In genomic region chr19:50441099-50441498, GRCm38 (mm10) we compare ENCODE assay signal across 15 mouse cellular contexts.
DNase-seq lines count a peak whose midpoint lies in the region; ATAC-seq and TF ChIP-seq lines count a peak whose summit lies in the region.
"Had no signal": no experiment of that assay in that cellular context is flagged by ENCODE, and none has a peak within 500 bp of the region (broad histone marks: within the 10 kb centered on the region; RNA-seq: fewer than 3 reads in every experiment).

No protein-coding gene starts in this region.

- H3K36me3 ChIP-seq in embryonic facial prominence, embryonic 12.5 days = no peaks in the 10 kb centered on the region
- H3K36me3 ChIP-seq in embryonic facial prominence, embryonic 10.5 days (replicated peaks) = no peaks in the 10 kb centered on the region
- no peaks in the 10 kb centered on the region for H3K36me3 ChIP-seq in hindbrain, embryonic 10.5 days
- H3K36me3 ChIP-seq in midbrain, embryonic 15.5 days (replicated peaks) = no peaks in the 10 kb centered on the region
- H3K36me3 ChIP-seq in liver, embryonic 12.5 days = no peaks in the 10 kb centered on the region
- H3K36me3 ChIP-seq: liver, embryonic 13.5 days had no signal

- H3K4me2 ChIP-seq in embryonic facial prominence, embryonic 12.5 days (replicated peaks) = 0 out of 2 replicates have a peak overlapping the region, but pooled peaks have one; percentile 41
- peak overlapping the region; percentile 50 for H3K4me2 ChIP-seq in midbrain, embryonic 15.5 days
- H3K4me2 ChIP-seq in liver, embryonic 12.5 days = no peak overlapping the region
- H3K4me2 ChIP-seq: liver, embryonic 13.5 days had no signal

- no peak for DNase-seq in embryonic facial prominence, embryonic 10.5 days (ENCODE audit: low spot score)
- peak; percentile 86 for DNase-seq in brain, embryonic 14.5 days (ENCODE audit: low read depth)
- peak; percentile 18 for DNase-seq in hindbrain, embryonic 10.5 days (ENCODE audit: low spot score)
- no peak for DNase-seq in cerebellum, adult 11 months
- DNase-seq: adrenal gland, adult 2 months; B cell, adult 2 months; cerebellum, adult 18-20 months; liver, embryonic 13.5 days; thymus, postnatal 14 days had no signal

- TF ChIP-seq POLR2A in brain, embryonic 14.5 days (IDR thresholded peaks at IDR 0.05; ENCODE audit: borderline replicate concordance, extremely low read depth, insufficient read depth, insufficient read length, poor library complexity, severe bottlenecking) = no peak

- no peak overlapping the region for H3K4me3 ChIP-seq in embryonic facial prominence, embryonic 12.5 days
- no peak overlapping the region for H3K4me3 ChIP-seq in embryonic facial prominence, embryonic 10.5 days
- H3K4me3 ChIP-seq in hindbrain, embryonic 10.5 days = peak overlapping the region; percentile 32; the same call in 1 of the 2 replicates
- H3K4me3 ChIP-seq in midbrain, embryonic 15.5 days = no peak overlapping the region
- no peak overlapping the region for H3K4me3 ChIP-seq in liver, embryonic 12.5 days
- H3K4me3 ChIP-seq: erythroblast, embryonic 14.5 days; liver, embryonic 13.5 days had no signal

- TF ChIP-seq CTCF in brain, embryonic 14.5 days (IDR thresholded peaks at IDR 0.05; ENCODE audit: borderline replicate concordance, extremely low read depth, insufficient read depth, insufficient read length) = no peak

- H3K9me3 ChIP-seq in embryonic facial prominence, embryonic 12.5 days = no peaks in the 10 kb centered on the region
- no peaks in the 10 kb centered on the region for H3K9me3 ChIP-seq in embryonic facial prominence, embryonic 10.5 days
- no peaks in the 10 kb centered on the region for H3K9me3 ChIP-seq in hindbrain, embryonic 10.5 days
- H3K9me3 ChIP-seq in midbrain, embryonic 15.5 days = no peaks in the 10 kb centered on the region
- H3K9me3 ChIP-seq in liver, embryonic 12.5 days (replicated peaks) = no peaks in the 10 kb centered on the region
- H3K9me3 ChIP-seq: liver, embryonic 13.5 days had no signal

- ATAC-seq in embryonic facial prominence, embryonic 12.5 days (ENCODE audit: insufficient number of reproducible peaks, insufficient read depth, low FRiP score, low TSS enrichment) = no peak
- ATAC-seq in midbrain, embryonic 15.5 days (replicated peaks) = peak; percentile 64; the same call in 1 of the 2 replicates
- no peak for ATAC-seq in CD4-positive, CD25-positive, alpha-beta regulatory T cell, adult 4 months
- no peak for ATAC-seq in liver, embryonic 12.5 days
- ATAC-seq: intestine, postnatal 0 days had no signal

- H3K27me3 ChIP-seq in embryonic facial prominence, embryonic 12.5 days = no peaks in the 10 kb centered on the region
- 0 out of 2 replicates have a peak, but pooled peaks cover 3% of the 10 kb centered on the region for H3K27me3 ChIP-seq in embryonic facial prominence, embryonic 10.5 days (replicated peaks; ENCODE audit: low read depth, poor library complexity, severe bottlenecking)
- H3K27me3 ChIP-seq in hindbrain, embryonic 10.5 days (ENCODE audit: insufficient read depth, poor library complexity, severe bottlenecking) = no peaks in the 10 kb centered on the region
- 0 out of 2 replicates have a peak, but pooled peaks cover 3% of the 10 kb centered on the region for H3K27me3 ChIP-seq in midbrain, embryonic 15.5 days (replicated peaks)
- H3K27me3 ChIP-seq in liver, embryonic 12.5 days (replicated peaks) = no peaks in the 10 kb centered on the region
- H3K27me3 ChIP-seq: liver, embryonic 13.5 days had no signal

- 21% methylated on average over 4 of the region's 4 CpGs for WGBS in embryonic facial prominence, embryonic 12.5 days
- 27% methylated on average over 4 of the region's 4 CpGs for WGBS in embryonic facial prominence, embryonic 10.5 days
- 22% methylated on average over 4 of the region's 4 CpGs for WGBS in hindbrain, embryonic 10.5 days
- WGBS in midbrain, embryonic 15.5 days = 10% methylated on average over 4 of the region's 4 CpGs
- WGBS in liver, embryonic 12.5 days (ENCODE audit: insufficient replicate concordance) = 24% methylated on average over 4 of the region's 4 CpGs

- peaks cover 14% of the 10 kb centered on the region for H3K4me1 ChIP-seq in embryonic facial prominence, embryonic 12.5 days
- H3K4me1 ChIP-seq in embryonic facial prominence, embryonic 10.5 days = peaks cover 36% of the 10 kb centered on the region
- H3K4me1 ChIP-seq in hindbrain, embryonic 10.5 days (replicated peaks) = peaks cover 41% of the 10 kb centered on the region
- H3K4me1 ChIP-seq in midbrain, embryonic 15.5 days = peaks cover 34% of the 10 kb centered on the region
- no peaks in the 10 kb centered on the region for H3K4me1 ChIP-seq in liver, embryonic 12.5 days
- H3K4me1 ChIP-seq: liver, embryonic 13.5 days had no signal

- H3K27ac ChIP-seq in embryonic facial prominence, embryonic 12.5 days = no peak overlapping the region
- no peak overlapping the region for H3K27ac ChIP-seq in embryonic facial prominence, embryonic 10.5 days (replicated peaks)
- peak overlapping the region; percentile 82 for H3K27ac ChIP-seq in hindbrain, embryonic 10.5 days
- H3K27ac ChIP-seq in midbrain, embryonic 15.5 days = no peak overlapping the region
- H3K27ac ChIP-seq in liver, embryonic 12.5 days = no peak overlapping the region
- H3K27ac ChIP-seq: liver, embryonic 13.5 days had no signal

- no peak overlapping the region for H3K9ac ChIP-seq in embryonic facial prominence, embryonic 12.5 days
- H3K9ac ChIP-seq in midbrain, embryonic 15.5 days = no peak overlapping the region
- H3K9ac ChIP-seq in liver, embryonic 12.5 days = no peak overlapping the region
- H3K9ac ChIP-seq: liver, embryonic 13.5 days had no signal

Comparison
In these comparisons a context has a peak if more than half of its experiments do, and no peak if none do; other contexts are left out.
1. DNase-seq: peak in brain, embryonic 14.5 days (single experiment) and hindbrain, embryonic 10.5 days (single experiment); none in embryonic facial prominence, embryonic 10.5 days (single experiment) and cerebellum, adult 11 months (single experiment).